Mouse (Mus musculus) heart, adult 2 months (tissue): ENCODE measurements around the gene Olfr983. TPM values are rescaled to one million over a fixed set of nuclear protein-coding genes. Genes with fewer than 3 reads are reported as not detected.

Experiments
- DNase-seq, 2 experiments: peaks; one replicate each; pipeline ENCODE4 v3.0.0; 2021
- H3K27ac ChIP-seq: fragments of 200-600 bp; 2 replicates; pipeline ENCODE4 v1.8.1; 2022
- H3K27me3 ChIP-seq: fragments of 200-500 bp; 2 replicates; pipeline ENCODE4 v1.6.1; 2012; ENCODE audit warnings: mild to moderate bottlenecking, low read length, inconsistent platforms, mixed read lengths; ENCODE audit not compliant: control insufficient read depth, insufficient read depth
- H3K36me3 ChIP-seq: fragments of 200-500 bp; 2 replicates; pipeline ENCODE4 v1.6.1; 2012; ENCODE audit warnings: low read length, inconsistent platforms; ENCODE audit not compliant: control insufficient read depth, insufficient read depth
- H3K4me1 ChIP-seq: fragments of 200-500 bp; 2 replicates; pipeline ENCODE4 v1.6.1; 2011; ENCODE audit warnings: low read length; ENCODE audit not compliant: control insufficient read depth, insufficient read depth
- H3K4me3 ChIP-seq: fragments of 200-600 bp; 2 replicates; pipeline ENCODE4 v1.8.1; 2022
- H3K79me2 ChIP-seq: fragments of 200-500 bp; replicated peaks from 2 replicates; pipeline ENCODE4 v1.6.1; 2012; ENCODE audit warnings: mild to moderate bottlenecking, inconsistent platforms, low read length, moderate library complexity, mixed read lengths; ENCODE audit not compliant: control insufficient read depth, insufficient read depth
- H3K9ac ChIP-seq: fragments of 200-500 bp; 2 replicates; pipeline ENCODE4 v1.6.1; 2012; ENCODE audit warnings: low read depth, mild to moderate bottlenecking, control low read depth, inconsistent platforms, low read length, mixed read lengths
- CTCF ChIP-seq: fragments of 200-600 bp; IDR thresholded peaks from 2 replicates; pipeline ENCODE4 v1.8.1; 2022; ENCODE audit warnings: antibody characterized with exemption, mild to moderate bottlenecking, moderate library complexity
- EP300 ChIP-seq: fragments of 200-500 bp; IDR thresholded peaks from 2 replicates; pipeline ENCODE4 v1.6.1; 2011; ENCODE audit warnings: low read depth, low read length, control low read depth; ENCODE audit not compliant: insufficient read depth
- POLR2A ChIP-seq: fragments of 200-500 bp; IDR thresholded peaks from 2 replicates; pipeline ENCODE4 v1.6.1; 2011; ENCODE audit warnings: mild to moderate bottlenecking, low read depth, low read length, control low read depth; ENCODE audit not compliant: insufficient read depth
- WGBS: fragments of 180-500 bp; shearing (Covaris S2); methylation state at CpG from one replicate; pipeline ENCODE4 v1.1.7; 2018; 5-methylcytosine and 5-hydroxymethylcytosine counted together
- intact Hi-C: fragments of 180-260 bp; cut with DNase I; formaldehyde crosslinking; loops from one replicate; pipeline ENCODE4 v1.15.1; 2025
- long read RNA-seq: library from polyadenylated mRNA; stranded (forward); transcript quantifications from one replicate; pipeline ENCODE4 v2.0.0, GENCODE M21; 2021
- polyA plus RNA-seq: library from polyadenylated mRNA; depleted of rRNA; stranded (reverse); fragments of >200 nt; gene quantifications from 2 replicates; pipeline ENCODE4 v1.2.3, GENCODE M21; 2012; rRNA removed
- total RNA-seq, 2 experiments: library from RNA; stranded (reverse); gene quantifications; 2 replicates each; pipeline ENCODE4 v1.2.3; 2021

Gene Olfr983
- total RNA-seq (not detected), polyA plus RNA-seq (not detected in 2 replicates)
- long read RNA-seq, result 0 reads

GRCm38 (mm10) chr9:40093495-40093894, at the start of gene Olfr983:
Gene Olfr983 (minus strand): TSS chr9:40093595.
- Histone ChIP-seq H3K4me1 (no peaks in the 10 kb centered on the region), H3K79me2 (no peaks in the 10 kb centered on the region), H3K9ac (no peak within 1 kb of the TSS), H3K4me3 (no peak within 1 kb of the TSS), H3K27me3 (no peaks in the 10 kb centered on the region), H3K36me3 (no peaks in the 10 kb centered on the region), H3K27ac (no peak within 1 kb of the TSS)
- no peak for TF ChIP-seq EP300
- TF ChIP-seq POLR2A, result no peak
- no peak for TF ChIP-seq CTCF
- intact Hi-C loops, result no loop called here
- no peak for DNase-seq
- WGBS, result 81% methylated on average over 2 of the region's 2 CpGs

GRCm38 (mm10) chr9:40141544-40141943, 48.1 kb upstream of the Olfr983 start:
- no peak overlapping the region for H3K9ac ChIP-seq
- WGBS, result 18% methylated on average over 1 of the region's 1 CpGs
- H3K79me2 ChIP-seq, result no peaks in the 10 kb centered on the region
- no peak for DNase-seq
- H3K27me3 ChIP-seq, result no peaks in the 10 kb centered on the region
- H3K27ac ChIP-seq, result no peak overlapping the region
- H3K4me3 ChIP-seq, result no peak overlapping the region
- intact Hi-C loops, result no loop called here
- no peaks in the 10 kb centered on the region for H3K4me1 ChIP-seq
- H3K36me3 ChIP-seq, result no peaks in the 10 kb centered on the region
- TF ChIP-seq POLR2A, result no peak
- TF ChIP-seq EP300, result no peak

GRCm38 (mm10) chr9:40139484-40139883, 46.1 kb upstream of the Olfr983 start:
- no peak overlapping the region for H3K27ac ChIP-seq
- TF ChIP-seq CTCF (no peak), EP300 (no peak), POLR2A (no peak)
- no peaks in the 10 kb centered on the region for H3K27me3 ChIP-seq
- no peaks in the 10 kb centered on the region for H3K36me3 ChIP-seq
- no peaks in the 10 kb centered on the region for H3K79me2 ChIP-seq
- intact Hi-C loops, result no loop called here
- 58% methylated on average over 4 of the region's 4 CpGs for WGBS
- H3K9ac ChIP-seq, result no peak overlapping the region
- DNase-seq, result no peak
- H3K4me3 ChIP-seq, result no peak overlapping the region
- H3K4me1 ChIP-seq, result no peaks in the 10 kb centered on the region

GRCm38 (mm10) chr9:40136987-40137688, 43.7 kb upstream of the Olfr983 start:
- 48% methylated on average over 6 of the region's 6 CpGs for WGBS
- peak in 1 of 2 experiments; percentile 6 for DNase-seq
- H3K36me3 ChIP-seq, result no peaks in the 10 kb centered on the region

GRCm38 (mm10) chr9:40130556-40130955, 37.2 kb upstream of the Olfr983 start:
- TF ChIP-seq POLR2A, result no peak
- TF ChIP-seq CTCF, result no peak
- TF ChIP-seq EP300, result no peak
- whole genome bisulfite sequencing, result 65% methylated on average over 1 of the region's 1 CpGs
- Histone ChIP-seq H3K27me3 (no peaks in the 10 kb centered on the region), H3K9ac (no peak overlapping the region), H3K4me1 (no peaks in the 10 kb centered on the region), H3K36me3 (no peaks in the 10 kb centered on the region), H3K4me3 (no peak overlapping the region), H3K27ac (no peak overlapping the region), H3K79me2 (no peaks in the 10 kb centered on the region)
- no peak for DNase-seq
- intact Hi-C loops, result no loop called here

More at GRCm38 (mm10) chr9:40136987-40137688, 43.7 kb upstream of the Olfr983 start:
- TF ChIP-seq POLR2A (no peak), CTCF (no peak), EP300 (no peak)
- intact Hi-C loops, result no loop called here
- Histone ChIP-seq H3K4me1 (no peaks in the 10 kb centered on the region), H3K27me3 (no peaks in the 10 kb centered on the region), H3K27ac (no peak overlapping the region), H3K79me2 (no peaks in the 10 kb centered on the region), H3K9ac (no peak overlapping the region), H3K4me3 (no peak overlapping the region)

- no peaks in the 10 kb centered on the region for H3K79me2 ChIP-seq
- WGBS, result 73% methylated on average over 1 of the region's 1 CpGs
- H3K9ac ChIP-seq, result no peak within 1 kb of the TSS
- TF ChIP-seq POLR2A, result no peak
- TF ChIP-seq CTCF, result no peak
- TF ChIP-seq EP300, result no peak
- H3K27ac ChIP-seq, result no peak within 1 kb of the TSS
- intact Hi-C loops, result no loop called here
- no peaks in the 10 kb centered on the region for H3K36me3 ChIP-seq
- no peaks in the 10 kb centered on the region for H3K4me1 ChIP-seq
- H3K27me3 ChIP-seq, result no peaks in the 10 kb centered on the region
- H3K4me3 ChIP-seq, result no peak within 1 kb of the TSS
- DNase-seq, result no peak
Measured at GRCm38 (mm10) chr9:40130084-40130483, 36.7 kb upstream of the Olfr983 start, which contains the start of gene Olfr985. Gene Olfr985 (minus strand): TSS chr9:40130184.
